Mouse (Mus musculus): Measurements from ENCODE around the gene Abcc6. TPM values are rescaled to one million over a fixed set of nuclear protein-coding genes. Genes with fewer than 3 reads are reported as not detected.

The Abcc6 gene
- 6.2 and 11.0 TPM in 2 replicates for polyA plus RNA-seq (2012; rRNA removed)

DNA sequence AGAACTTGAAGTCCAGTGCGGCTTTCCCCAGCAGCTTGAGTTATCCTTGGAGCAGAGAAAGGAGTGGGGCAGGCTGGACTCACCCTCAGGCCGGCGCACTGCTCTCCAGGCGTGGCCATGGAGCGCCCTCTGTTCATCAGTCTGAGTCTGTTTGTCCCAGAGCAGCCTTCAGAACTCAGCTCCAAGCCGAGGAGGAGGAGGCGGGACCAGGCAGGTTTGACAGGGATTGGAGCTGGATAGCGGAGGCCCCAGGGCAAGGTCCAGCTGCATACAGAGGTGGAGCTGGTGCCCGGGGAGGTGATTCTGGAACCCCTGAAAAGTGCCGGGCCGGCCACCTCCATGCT is at the start of gene Abcc6:
Gene Abcc6, minus strand, starts transcription at position 158 of the 344 bp plus-strand sequence.

DNA sequence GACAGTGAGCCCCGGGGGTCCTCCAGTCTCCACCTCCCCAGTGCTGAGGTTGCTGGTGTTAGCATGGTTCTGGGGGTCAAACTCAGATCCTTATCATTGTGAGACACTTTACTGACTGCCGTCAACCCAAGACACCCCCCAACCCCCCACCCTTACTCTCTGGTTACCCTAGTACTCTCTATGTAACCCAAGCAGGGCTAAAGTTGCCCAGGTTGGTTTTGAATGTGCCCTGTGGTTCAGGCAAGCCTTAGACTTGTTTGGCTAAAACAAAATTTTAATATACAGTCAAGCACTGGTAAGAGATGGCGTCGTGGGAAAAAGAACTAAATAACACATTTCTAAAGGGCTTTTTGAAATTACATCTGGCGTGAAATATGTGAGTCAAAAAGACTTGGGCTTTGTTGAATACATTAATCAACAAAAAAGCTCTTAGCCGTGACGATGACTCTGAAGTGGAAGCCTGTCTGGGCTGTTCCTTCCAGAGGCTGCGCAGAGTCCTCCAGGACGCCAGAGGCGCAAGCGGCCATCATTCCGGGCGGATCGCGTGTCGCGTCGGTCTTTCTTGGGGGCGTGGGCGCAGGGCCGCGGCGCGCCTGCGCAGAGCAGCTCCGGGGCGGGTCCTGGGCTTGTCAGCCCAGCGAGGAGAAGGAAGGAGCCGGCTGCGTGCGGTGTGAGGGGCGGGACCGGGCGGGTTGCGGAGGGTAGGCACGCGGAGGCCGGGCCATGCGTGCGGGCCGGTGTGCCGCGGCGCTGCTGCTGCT is 3.2 kb upstream of the Abcc6 start, which contains the start of gene Nomo1:
Gene Nomo1, plus strand, starts transcription at position 590 of the 761 bp plus-strand sequence.

DNA sequence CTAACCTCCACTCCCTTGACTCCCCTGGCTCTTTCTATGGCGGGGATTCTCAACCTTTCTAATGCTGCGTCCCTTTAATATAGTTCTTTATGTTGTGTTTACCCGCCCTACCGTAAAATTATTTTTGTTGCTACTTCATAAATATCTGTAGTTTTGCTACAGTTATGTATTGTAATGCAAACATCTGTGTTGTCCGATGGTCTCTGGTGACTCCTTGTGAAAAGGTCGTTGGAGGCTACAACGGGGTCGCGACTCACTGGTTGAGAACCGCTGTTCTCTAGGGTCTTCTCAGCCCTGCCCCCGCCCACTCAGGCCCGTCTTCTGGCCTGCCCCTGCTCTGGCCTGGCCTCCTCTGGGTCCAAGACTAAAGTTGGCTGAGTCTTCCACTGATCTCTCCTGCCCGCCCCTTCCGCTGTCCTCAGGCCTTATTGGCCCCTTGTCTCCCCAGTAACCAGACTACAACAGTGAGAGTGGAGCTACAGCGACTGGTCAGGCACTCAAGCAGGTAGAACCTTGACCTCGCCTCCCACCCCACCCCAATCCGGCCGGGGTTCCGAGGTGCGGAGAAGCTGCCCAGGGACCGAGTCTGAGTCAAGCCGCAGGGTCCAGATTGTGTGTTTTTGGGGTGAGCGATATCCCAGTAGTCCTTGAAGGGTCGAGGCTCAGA is 106.2 kb downstream of the Abcc6 start, which contains the start of gene Ccdc114:
Gene Ccdc114, plus strand, starts transcription at position 311 of the 667 bp plus-strand sequence.

DNA sequence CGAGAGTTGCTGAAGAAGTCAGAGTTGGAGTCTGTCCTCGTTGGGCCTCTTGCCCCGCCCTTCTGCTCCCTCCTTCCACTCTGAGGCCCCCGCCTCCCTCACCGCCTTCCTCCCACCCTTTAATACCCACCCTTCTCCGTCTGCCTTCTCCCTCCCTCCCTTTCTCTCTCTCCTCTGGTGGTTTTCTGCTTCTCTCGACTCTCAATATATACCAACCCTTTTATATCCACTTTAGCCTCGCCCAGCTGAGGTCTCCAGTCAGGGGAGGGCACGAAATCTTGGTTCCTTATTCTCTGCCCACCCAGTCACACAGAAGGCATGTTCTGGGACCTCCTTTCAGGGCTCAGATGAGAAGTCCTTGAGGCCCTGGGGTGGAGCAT is 108.9 kb downstream of the Abcc6 start, which contains the start of gene Emp3:
Gene Emp3, minus strand, starts transcription at position 163 of the 380 bp plus-strand sequence.

Other genes starting within 250 kb of the Abcc6 start
- 5.0 and 6.1 TPM in 2 replicates for gene Lmtk3, start 246.6 kb downstream of the Abcc6 start, polyA plus RNA-seq (2012; rRNA removed)
- gene Sult2b1, start 245.6 kb downstream of the Abcc6 start, polyA plus RNA-seq (2012; rRNA removed) = 36.4 and 39.2 TPM in 2 replicates
- gene Cyth2, start 215.7 kb downstream of the Abcc6 start, polyA plus RNA-seq (2012; rRNA removed) = 58.1 and 61.0 TPM in 2 replicates
- 0.20 and 0.43 TPM in 2 replicates for gene Kcnj14, start 205.5 kb downstream of the Abcc6 start, polyA plus RNA-seq (2012; rRNA removed)
- gene Grwd1, start 199.4 kb downstream of the Abcc6 start, polyA plus RNA-seq (2012; rRNA removed) = 10.6 and 12.5 TPM in 2 replicates
- gene Kdelr1, start 157.5 kb downstream of the Abcc6 start, polyA plus RNA-seq (2012; rRNA removed) = 211 and 311 TPM in 2 replicates
- gene Grin2d, start 151.9 kb downstream of the Abcc6 start, polyA plus RNA-seq (2012; rRNA removed) = 5.3 and 8.1 TPM in 2 replicates
- 0.30 and 0.32 TPM in 2 replicates for gene Syngr4, start 133.6 kb downstream of the Abcc6 start, polyA plus RNA-seq (2012; rRNA removed)
- gene Tmem143, start 133.4 kb downstream of the Abcc6 start, polyA plus RNA-seq (2012; rRNA removed) = 53.2 and 56.2 TPM in 2 replicates
- 123 and 152 TPM in 2 replicates for gene Emp3, start 108.9 kb downstream of the Abcc6 start, polyA plus RNA-seq (2012; rRNA removed)
- gene Ccdc114, start 106.2 kb downstream of the Abcc6 start, polyA plus RNA-seq (2012; rRNA removed) = 5.0 and 8.4 TPM in 2 replicates
- gene Nomo1, start 3.4 kb upstream of the Abcc6 start, polyA plus RNA-seq (2012; rRNA removed) = 30.6 and 33.7 TPM in 2 replicates
- gene Kcnj11, start 70.5 kb upstream of the Abcc6 start, polyA plus RNA-seq (2012; rRNA removed) = 1.3 and 1.7 TPM in 2 replicates
- gene Abcc8, start 149.7 kb upstream of the Abcc6 start, polyA plus RNA-seq (2012; rRNA removed) = 4.3 and 4.5 TPM in 2 replicates
- 70.7 and 85.0 TPM in 2 replicates for gene Ush1c, start 208.2 kb upstream of the Abcc6 start, polyA plus RNA-seq (2012; rRNA removed)
- gene Otog, start 210.7 kb upstream of the Abcc6 start, polyA plus RNA-seq (2012; rRNA removed) = 0.08 TPM in 1 of 2 replicates, not detected in the other

All from colon, adult 2 months (tissue).